Mouse (Mus musculus): ENCODE results near the gene Tpcn1. TPM values are rescaled to one million over a fixed set of nuclear protein-coding genes. Genes with fewer than 3 reads are reported as not detected.

Gene Tpcn1
- polyA plus RNA-seq (2014; fragmentation: Illumina TruSeq; extraction: RNeasy Lipid Tissue Mini Kit (QIAGEN cat#74804); ENCODE audit: low replicate concordance), result 3.6 TPM

GRCm38 (mm10) chr5:120588569-120589094 lies at the start of gene Tpcn1, which contains the start of gene Iqcd:
Gene Tpcn1 (minus strand): TSS chr5:120588673.
Gene Iqcd (plus strand): TSS chr5:120589016.

GRCm38 (mm10) chr5:120634131-120634530 lies 45.7 kb upstream of the Tpcn1 start, which contains the start of gene Cfap73:
Gene Cfap73 (minus strand): TSS chr5:120634235.

GRCm38 (mm10) chr5:120612442-120612821 lies 24.0 kb upstream of the Tpcn1 start, which contains the start of the genes Rita1 and Ddx54:
Gene Rita1 (minus strand): TSS chr5:120612589.
Gene Ddx54 (plus strand): TSS chr5:120612739.

GRCm38 (mm10) chr5:120510982-120511642 lies 77.4 kb downstream of the Tpcn1 start, which contains the start of gene Slc8b1:
Gene Slc8b1 (plus strand): TSS chr5:120511168.

GRCm38 (mm10) chr5:120503144-120503795 lies 85.2 kb downstream of the Tpcn1 start, which contains the start of gene Plbd2:
Gene Plbd2 (minus strand): TSS chr5:120503625.

Other genes starting within 250 kb of the Tpcn1 start
- gene Lhx5, start 157.0 kb downstream of the Tpcn1 start, polyA plus RNA-seq (2014; fragmentation: Illumina TruSeq; extraction: RNeasy Lipid Tissue Mini Kit (QIAGEN cat#74804); ENCODE audit: low replicate concordance), result not detected
- not detected for gene Sdsl, start 115.9 kb downstream of the Tpcn1 start, polyA plus RNA-seq (2014; fragmentation: Illumina TruSeq; extraction: RNeasy Lipid Tissue Mini Kit (QIAGEN cat#74804); ENCODE audit: low replicate concordance)
- not detected for gene Sds, start 112.1 kb downstream of the Tpcn1 start, polyA plus RNA-seq (2014; fragmentation: Illumina TruSeq; extraction: RNeasy Lipid Tissue Mini Kit (QIAGEN cat#74804); ENCODE audit: low replicate concordance)
- gene Plbd2, start 85.0 kb downstream of the Tpcn1 start, polyA plus RNA-seq (2014; fragmentation: Illumina TruSeq; extraction: RNeasy Lipid Tissue Mini Kit (QIAGEN cat#74804); ENCODE audit: low replicate concordance), result not detected
- 0.15 TPM for gene Slc8b1, start 77.5 kb downstream of the Tpcn1 start, polyA plus RNA-seq (2014; fragmentation: Illumina TruSeq; extraction: RNeasy Lipid Tissue Mini Kit (QIAGEN cat#74804); ENCODE audit: low replicate concordance)
- not detected for gene Iqcd, start 343 bp upstream of the Tpcn1 start, polyA plus RNA-seq (2014; fragmentation: Illumina TruSeq; extraction: RNeasy Lipid Tissue Mini Kit (QIAGEN cat#74804); ENCODE audit: low replicate concordance)
- not detected for gene Rita1, start 23.9 kb upstream of the Tpcn1 start, polyA plus RNA-seq (2014; fragmentation: Illumina TruSeq; extraction: RNeasy Lipid Tissue Mini Kit (QIAGEN cat#74804); ENCODE audit: low replicate concordance)
- gene Ddx54, start 24.1 kb upstream of the Tpcn1 start, polyA plus RNA-seq (2014; fragmentation: Illumina TruSeq; extraction: RNeasy Lipid Tissue Mini Kit (QIAGEN cat#74804); ENCODE audit: low replicate concordance), result 0.15 TPM
- not detected for gene Cfap73, start 45.6 kb upstream of the Tpcn1 start, polyA plus RNA-seq (2014; fragmentation: Illumina TruSeq; extraction: RNeasy Lipid Tissue Mini Kit (QIAGEN cat#74804); ENCODE audit: low replicate concordance)
- not detected for gene Rasal1, start 60.1 kb upstream of the Tpcn1 start, polyA plus RNA-seq (2014; fragmentation: Illumina TruSeq; extraction: RNeasy Lipid Tissue Mini Kit (QIAGEN cat#74804); ENCODE audit: low replicate concordance)
- 0.22 TPM for gene Dtx1, start 123.3 kb upstream of the Tpcn1 start, polyA plus RNA-seq (2014; fragmentation: Illumina TruSeq; extraction: RNeasy Lipid Tissue Mini Kit (QIAGEN cat#74804); ENCODE audit: low replicate concordance)
- gene Oas2, start 161.2 kb upstream of the Tpcn1 start, polyA plus RNA-seq (2014; fragmentation: Illumina TruSeq; extraction: RNeasy Lipid Tissue Mini Kit (QIAGEN cat#74804); ENCODE audit: low replicate concordance), result 1.4 TPM
- 9.9 TPM for gene Oas3, start 189.0 kb upstream of the Tpcn1 start, polyA plus RNA-seq (2014; fragmentation: Illumina TruSeq; extraction: RNeasy Lipid Tissue Mini Kit (QIAGEN cat#74804); ENCODE audit: low replicate concordance)
- gene Oas1e, start 206.9 kb upstream of the Tpcn1 start, polyA plus RNA-seq (2014; fragmentation: Illumina TruSeq; extraction: RNeasy Lipid Tissue Mini Kit (QIAGEN cat#74804); ENCODE audit: low replicate concordance), result 0.30 TPM
- gene Oas1c, start 223.8 kb upstream of the Tpcn1 start, polyA plus RNA-seq (2014; fragmentation: Illumina TruSeq; extraction: RNeasy Lipid Tissue Mini Kit (QIAGEN cat#74804); ENCODE audit: low replicate concordance), result 0.48 TPM

Measured in small intestine, adult 10 weeks (tissue).